Mouse (Mus musculus): ENCODE measurements at regions not wholly inside any gene's neighbourhood (a gene's known extent, or its start where the extent isn't known, plus 50 kb on each side); places are given as distances from the start of the nearest gene placed in this dataset.

DNA sequence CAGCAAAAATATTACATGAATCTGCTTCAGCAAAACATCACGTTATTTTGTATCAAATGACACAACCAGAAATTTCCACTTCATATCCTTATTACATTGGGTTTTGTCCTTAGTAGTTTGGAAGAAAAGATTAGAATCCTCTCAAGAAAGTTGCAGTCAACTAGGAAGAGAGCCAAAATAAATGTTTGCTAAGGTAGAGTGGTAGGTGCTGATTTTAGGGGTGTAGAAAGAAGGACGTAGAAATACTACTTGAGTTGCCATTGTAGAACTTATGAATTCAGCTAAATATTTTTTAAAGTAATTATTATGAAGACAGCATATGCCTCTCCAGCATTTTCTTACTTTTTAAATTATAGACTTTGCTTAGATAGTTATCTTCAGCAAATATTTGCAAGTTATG is 336.8 kb downstream of the Fam84b start:
- no peaks in the 10 kb centered on the region for H3K79me3 ChIP-seq (ENCODE audit: low read depth)
- TF ChIP-seq USF1 (IDR thresholded peaks at IDR 0.05; ENCODE audit: low read depth) (no peak), MAX (IDR thresholded peaks at IDR 0.05) (no peak), CTCF (IDR thresholded peaks at IDR 0.05; ENCODE audit: control insufficient read depth, insufficient read depth, insufficient read length) (no peak), MYOG (IDR thresholded peaks at IDR 0.05; ENCODE audit: control insufficient read depth, extremely low read depth, insufficient read length) (no peak), MYOD1 (IDR thresholded peaks at IDR 0.05; ENCODE audit: control insufficient read depth, insufficient read length, low read depth) (no peak), CEBPB (IDR thresholded peaks at IDR 0.05; ENCODE audit: low read depth) (no peak), FOSL1 (IDR thresholded peaks at IDR 0.05; ENCODE audit: insufficient read depth, low read length, poor library complexity, severe bottlenecking) (no peak)
- H3K4me3 ChIP-seq (ENCODE audit: insufficient read depth, poor library complexity, severe bottlenecking): no peak overlapping the region

GRCm38 (mm10) chr15:60476755-60477310 is 376.7 kb downstream of the Fam84b start:
- Histone ChIP-seq H3K27me3 (ENCODE audit: control insufficient read depth, insufficient read depth, insufficient read length) (no peaks in the 10 kb centered on the region), H3K36me3 (ENCODE audit: control insufficient read depth, insufficient read depth) (no peaks in the 10 kb centered on the region), H3ac (ENCODE audit: control insufficient read depth, insufficient read length, low read depth) (no peak overlapping the region), H3K79me2 (ENCODE audit: control insufficient read depth, insufficient read depth) (no peaks in the 10 kb centered on the region), H3K4me3 (ENCODE audit: insufficient read depth, poor library complexity, severe bottlenecking) (no peak overlapping the region), H3K79me3 (ENCODE audit: low read depth) (no peaks in the 10 kb centered on the region)
- no peak for TF ChIP-seq MAX (IDR thresholded peaks at IDR 0.05)

More for the DNA sequence above, 336.8 kb downstream of the Fam84b start:
- Histone ChIP-seq H3K79me2 (ENCODE audit: control insufficient read depth, insufficient read depth) (no peaks in the 10 kb centered on the region), H3ac (ENCODE audit: control insufficient read depth, insufficient read length, low read depth) (no peak overlapping the region), H3K27me3 (ENCODE audit: control insufficient read depth, insufficient read depth, insufficient read length) (no peaks in the 10 kb centered on the region), H3K36me3 (ENCODE audit: control insufficient read depth, insufficient read depth) (no peaks in the 10 kb centered on the region)

DNA sequence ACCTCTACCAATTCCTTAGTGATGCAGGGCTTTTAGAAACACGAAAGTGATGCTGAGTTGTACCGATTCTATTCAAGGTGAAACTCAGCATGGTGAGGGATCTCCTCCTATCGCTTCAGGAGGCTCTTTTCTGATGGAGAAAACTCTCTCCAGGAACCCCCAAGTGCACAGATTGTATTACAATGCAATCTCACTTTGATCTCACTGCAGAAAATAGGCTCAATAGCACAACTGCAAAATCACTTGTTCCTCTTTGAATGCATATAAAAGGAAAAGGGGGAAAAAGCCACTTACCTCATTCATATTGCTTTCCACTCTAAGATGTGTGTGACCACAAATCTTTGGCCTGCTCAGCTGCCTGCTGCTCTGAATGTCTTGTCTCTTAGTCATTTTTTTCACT is 378.5 kb downstream of the Fam84b start:
- no peaks in the 10 kb centered on the region for H3K27me3 ChIP-seq (ENCODE audit: control insufficient read depth, insufficient read depth, insufficient read length)
- H3K36me3 ChIP-seq (ENCODE audit: control insufficient read depth, insufficient read depth): no peaks in the 10 kb centered on the region
- no peaks in the 10 kb centered on the region for H3K79me2 ChIP-seq (ENCODE audit: control insufficient read depth, insufficient read depth)
- TF ChIP-seq MAX (IDR thresholded peaks at IDR 0.05) (no peak), MYOG (IDR thresholded peaks at IDR 0.05; ENCODE audit: control insufficient read depth, extremely low read depth, insufficient read length) (no peak), FOSL1 (IDR thresholded peaks at IDR 0.05; ENCODE audit: insufficient read depth, low read length, poor library complexity, severe bottlenecking) (no peak), MYOD1 (IDR thresholded peaks at IDR 0.05; ENCODE audit: control insufficient read depth, insufficient read length, low read depth) (no peak), CTCF (IDR thresholded peaks at IDR 0.05; ENCODE audit: control insufficient read depth, insufficient read depth, insufficient read length) (no peak), CEBPB (IDR thresholded peaks at IDR 0.05; ENCODE audit: low read depth) (no peak), USF1 (IDR thresholded peaks at IDR 0.05; ENCODE audit: low read depth) (no peak)
- no peak overlapping the region for H3ac ChIP-seq (ENCODE audit: control insufficient read depth, insufficient read length, low read depth)
- no peak overlapping the region for H3K4me3 ChIP-seq (ENCODE audit: insufficient read depth, poor library complexity, severe bottlenecking)
- H3K79me3 ChIP-seq (ENCODE audit: low read depth): no peaks in the 10 kb centered on the region

DNA sequence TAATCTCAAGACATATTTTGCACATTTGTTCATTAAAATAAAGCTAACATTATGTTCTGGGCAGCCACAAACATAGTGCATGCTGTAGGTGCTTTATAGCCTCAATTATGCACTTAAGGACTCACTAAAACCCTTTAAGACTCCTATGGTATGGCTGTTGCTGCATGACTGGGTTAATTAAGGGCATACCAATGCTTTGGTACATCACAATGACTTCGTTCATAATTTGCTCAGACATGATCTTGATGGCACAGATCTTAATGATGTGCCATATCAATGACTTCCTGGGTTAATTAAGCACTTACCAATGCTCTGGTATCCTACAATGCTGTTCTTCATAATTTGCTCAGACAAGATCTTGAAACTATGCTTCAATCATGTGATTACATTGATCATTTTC is 415.5 kb upstream of the 4933412E24Rik start:
- Histone ChIP-seq H3K36me3 (ENCODE audit: control insufficient read depth, insufficient read depth) (no peaks in the 10 kb centered on the region), H3K79me2 (ENCODE audit: control insufficient read depth, insufficient read depth) (no peaks in the 10 kb centered on the region), H3ac (ENCODE audit: control insufficient read depth, insufficient read length, low read depth) (no peak overlapping the region), H3K4me3 (ENCODE audit: insufficient read depth, poor library complexity, severe bottlenecking) (no peak overlapping the region), H3K27me3 (ENCODE audit: control insufficient read depth, insufficient read depth, insufficient read length) (no peaks in the 10 kb centered on the region), H3K79me3 (ENCODE audit: low read depth) (no peaks in the 10 kb centered on the region)
- TF ChIP-seq CTCF (IDR thresholded peaks at IDR 0.05; ENCODE audit: control insufficient read depth, insufficient read depth, insufficient read length): no peak
- no peak for TF ChIP-seq MYOG (IDR thresholded peaks at IDR 0.05; ENCODE audit: control insufficient read depth, extremely low read depth, insufficient read length)
- no peak for TF ChIP-seq USF1 (IDR thresholded peaks at IDR 0.05; ENCODE audit: low read depth)
- TF ChIP-seq MYOD1 (IDR thresholded peaks at IDR 0.05; ENCODE audit: control insufficient read depth, insufficient read length, low read depth): no peak

GRCm38 (mm10) chr15:60419081-60419480 is 402.7 kb upstream of the 4933412E24Rik start:
- H3K36me3 ChIP-seq (ENCODE audit: control insufficient read depth, insufficient read depth): no peaks in the 10 kb centered on the region
- no peaks in the 10 kb centered on the region for H3K79me3 ChIP-seq (ENCODE audit: low read depth)
- TF ChIP-seq MAX (IDR thresholded peaks at IDR 0.05) (no peak), MYOG (IDR thresholded peaks at IDR 0.05; ENCODE audit: control insufficient read depth, extremely low read depth, insufficient read length) (no peak), MYOD1 (IDR thresholded peaks at IDR 0.05; ENCODE audit: control insufficient read depth, insufficient read length, low read depth) (no peak), FOSL1 (IDR thresholded peaks at IDR 0.05; ENCODE audit: insufficient read depth, low read length, poor library complexity, severe bottlenecking) (no peak), USF1 (IDR thresholded peaks at IDR 0.05; ENCODE audit: low read depth) (no peak), CTCF (IDR thresholded peaks at IDR 0.05; ENCODE audit: control insufficient read depth, insufficient read depth, insufficient read length) (no peak), CEBPB (IDR thresholded peaks at IDR 0.05; ENCODE audit: low read depth) (no peak)
- H3K79me2 ChIP-seq (ENCODE audit: control insufficient read depth, insufficient read depth): no peaks in the 10 kb centered on the region
- H3ac ChIP-seq (ENCODE audit: control insufficient read depth, insufficient read length, low read depth): no peak overlapping the region
- no peak overlapping the region for H3K4me3 ChIP-seq (ENCODE audit: insufficient read depth, poor library complexity, severe bottlenecking)
- no peaks in the 10 kb centered on the region for H3K27me3 ChIP-seq (ENCODE audit: control insufficient read depth, insufficient read depth, insufficient read length)

GRCm38 (mm10) chr15:60392267-60392666 is 375.9 kb upstream of the 4933412E24Rik start:
- Histone ChIP-seq H3K4me3 (ENCODE audit: insufficient read depth, poor library complexity, severe bottlenecking) (no peak overlapping the region), H3K79me2 (ENCODE audit: control insufficient read depth, insufficient read depth) (no peaks in the 10 kb centered on the region), H3K79me3 (ENCODE audit: low read depth) (no peaks in the 10 kb centered on the region), H3ac (ENCODE audit: control insufficient read depth, insufficient read length, low read depth) (no peak overlapping the region), H3K36me3 (ENCODE audit: control insufficient read depth, insufficient read depth) (no peaks in the 10 kb centered on the region), H3K27me3 (ENCODE audit: control insufficient read depth, insufficient read depth, insufficient read length) (no peaks in the 10 kb centered on the region)
- TF ChIP-seq CEBPB (IDR thresholded peaks at IDR 0.05; ENCODE audit: low read depth): no peak
- no peak for TF ChIP-seq MAX (IDR thresholded peaks at IDR 0.05)
- TF ChIP-seq MYOD1 (IDR thresholded peaks at IDR 0.05; ENCODE audit: control insufficient read depth, insufficient read length, low read depth): no peak
- TF ChIP-seq CTCF (IDR thresholded peaks at IDR 0.05; ENCODE audit: control insufficient read depth, insufficient read depth, insufficient read length): no peak
- TF ChIP-seq FOSL1 (IDR thresholded peaks at IDR 0.05; ENCODE audit: insufficient read depth, low read length, poor library complexity, severe bottlenecking): no peak
- TF ChIP-seq USF1 (IDR thresholded peaks at IDR 0.05; ENCODE audit: low read depth): no peak
- no peak for TF ChIP-seq MYOG (IDR thresholded peaks at IDR 0.05; ENCODE audit: control insufficient read depth, extremely low read depth, insufficient read length)

Measured in C2C12 (cell line).